Mouse (Mus musculus) megakaryocyte, embryonic 14.5 days (primary cell): ENCODE measurements at regions not wholly inside any gene's neighbourhood (a gene's known extent, or its start where the extent isn't known, plus 50 kb on each side); places are given as distances from the start of the nearest gene placed in this dataset.

Experiments
- FLI1 ChIP-seq: IDR thresholded peaks from 2 replicates; pipeline ENCODE4 v1.6.1; 2012; ENCODE audit warnings: low read length, inconsistent platforms, mixed read lengths
- GATA1 ChIP-seq: IDR thresholded peaks from 3 replicates; pipeline ENCODE4 v1.6.1; 2012; ENCODE audit warnings: mixed read lengths, low read length, inconsistent platforms, borderline replicate concordance

GRCm38 (mm10) chr1:89251753-89252152, 181.5 kb downstream of the Sh3bp4 start:
- TF ChIP-seq GATA1 (no peak), FLI1 (no peak)
